Mouse (Mus musculus): ENCODE data around the gene Tnrc18. TPM values are rescaled to one million over a fixed set of nuclear protein-coding genes. Genes with fewer than 3 reads are reported as not detected.

Gene Tnrc18
- total RNA-seq, 2 experiments from 2014 or later, result 0.85 to 8.8 TPM

DNA sequence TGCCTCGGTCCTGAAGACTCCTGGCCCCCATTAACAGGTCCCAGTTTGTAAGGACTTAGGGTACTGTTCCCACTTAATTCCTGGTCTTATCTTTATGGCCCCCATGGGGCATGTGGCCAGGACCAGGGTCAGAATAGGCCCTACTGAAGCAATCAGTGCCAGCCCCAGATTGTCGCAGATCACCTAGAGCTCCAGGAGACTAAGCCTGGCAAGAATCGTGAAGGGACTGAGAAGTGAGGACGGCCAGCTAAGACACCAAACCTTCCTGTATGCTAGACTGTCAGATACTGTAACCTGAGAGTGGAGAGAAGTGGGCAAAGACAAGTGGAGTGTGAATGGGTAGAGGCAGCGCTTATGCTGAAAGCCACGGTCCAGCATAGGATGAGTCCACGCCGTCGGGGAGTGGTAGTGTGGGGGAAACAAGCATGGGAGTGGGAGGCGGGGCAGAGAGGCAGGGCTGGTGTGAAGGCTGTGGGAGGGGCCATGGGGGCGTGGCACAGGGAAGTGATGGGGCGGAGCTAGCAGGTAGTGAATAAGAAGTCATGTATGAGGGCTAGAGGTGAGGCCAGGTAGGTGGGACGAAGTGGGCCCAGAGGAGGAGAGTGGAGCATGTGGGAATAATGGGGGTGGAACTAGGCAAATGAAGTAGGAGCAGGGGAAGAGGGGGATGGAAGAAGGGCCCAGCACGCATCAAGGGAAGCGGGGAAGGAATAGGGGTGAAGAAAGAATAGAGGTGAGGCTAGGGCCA is 116.4 kb downstream of the Tnrc18 start:
- 0 out of 2 replicates have a peak, but pooled peaks have one; percentile 23 for ATAC-seq (replicated peaks; ENCODE audit: low FRiP score, low TSS enrichment, poor library complexity, severe bottlenecking)

- no peak for ATAC-seq (replicated peaks; ENCODE audit: low FRiP score, low TSS enrichment, poor library complexity, severe bottlenecking)
These were observed 119.7 kb downstream of the Tnrc18 start for GRCm38 (mm10) chr5:142697742-142698141.

DNA sequence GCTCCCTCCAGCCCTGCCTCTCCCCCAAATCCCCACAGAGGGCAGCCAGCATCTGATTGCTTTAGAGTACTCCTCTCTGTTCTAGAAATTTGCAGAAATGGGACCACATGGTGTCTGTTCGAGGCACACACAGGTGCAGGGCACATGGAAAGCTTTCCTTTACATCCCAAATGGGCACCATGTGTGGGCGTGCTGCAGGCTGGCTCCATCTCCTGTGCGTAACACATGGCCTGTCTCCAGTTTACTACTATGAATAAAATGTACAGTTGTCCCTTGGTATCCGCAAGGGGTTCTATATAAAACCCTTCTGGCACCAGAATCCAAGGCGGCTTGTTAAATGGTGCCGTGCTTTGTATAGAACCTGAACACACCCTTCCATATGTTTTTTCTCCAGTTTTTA is 120.6 kb downstream of the Tnrc18 start:
- no peak for ATAC-seq (replicated peaks; ENCODE audit: low FRiP score, low TSS enrichment, poor library complexity, severe bottlenecking)

DNA sequence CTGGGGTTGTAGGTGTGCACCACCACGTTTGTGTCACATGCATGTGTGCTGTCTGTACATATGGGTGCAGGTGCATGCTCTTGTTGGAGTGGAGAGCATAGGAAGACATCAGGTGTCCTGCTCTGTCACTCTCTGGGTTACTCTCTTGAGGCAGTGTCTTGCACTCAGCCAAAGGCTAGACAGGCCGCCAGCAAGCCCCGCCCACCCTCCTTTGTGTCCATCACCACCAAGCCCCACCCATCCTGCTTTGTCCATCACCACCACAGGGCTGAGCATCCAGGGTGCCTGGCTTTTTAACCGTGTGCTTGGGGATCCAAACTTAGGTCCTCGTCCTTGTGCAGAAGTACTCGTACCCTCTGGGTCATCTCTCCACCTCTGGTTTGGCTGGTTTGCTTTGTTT is 121.2 kb downstream of the Tnrc18 start:
- no peak for ATAC-seq (replicated peaks; ENCODE audit: low FRiP score, low TSS enrichment, poor library complexity, severe bottlenecking)

DNA sequence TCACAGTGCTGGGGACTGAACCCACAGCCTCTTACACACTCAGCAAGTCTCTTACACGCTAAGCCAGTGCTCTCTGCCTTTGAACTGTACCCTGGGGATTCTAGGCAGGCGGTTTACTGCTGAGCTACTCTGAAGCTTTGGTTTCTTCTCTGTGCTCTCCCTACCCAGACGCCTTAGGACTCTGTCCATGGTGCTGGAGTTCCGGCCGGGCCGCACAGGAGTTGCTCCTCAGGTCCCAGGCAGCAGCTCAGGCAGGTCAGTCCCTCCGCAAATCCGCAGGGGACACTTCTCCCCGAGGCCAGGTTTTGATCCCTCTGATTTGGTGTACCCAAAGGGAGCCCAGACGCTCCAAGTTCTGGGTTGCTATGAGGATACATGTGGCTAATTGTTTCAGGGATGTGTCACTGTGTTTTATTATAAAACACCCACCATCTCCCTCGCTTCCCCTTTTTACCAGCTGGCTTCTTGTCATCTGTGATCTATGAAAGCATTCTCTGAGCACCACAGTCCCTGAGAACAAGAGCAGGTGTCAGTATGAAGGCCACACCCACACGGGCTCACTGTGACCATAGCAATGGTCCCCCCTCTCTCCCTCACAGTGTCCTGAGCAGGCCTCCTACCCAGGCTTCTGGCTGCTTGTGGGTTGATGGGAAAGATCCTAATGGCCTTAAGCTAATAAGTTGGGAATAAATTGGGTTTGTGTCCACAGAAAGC is 122.7 kb downstream of the Tnrc18 start:
- peak; percentile 86 for ATAC-seq (replicated peaks; ENCODE audit: low FRiP score, low TSS enrichment, poor library complexity, severe bottlenecking)

- ATAC-seq (replicated peaks; ENCODE audit: low FRiP score, low TSS enrichment, poor library complexity, severe bottlenecking), result no peak
These were observed 123.6 kb downstream of the Tnrc18 start for GRCm38 (mm10) chr5:142693738-142694430.

GRCm38 (mm10) chr5:142692971-142693737 is 124.3 kb downstream of the Tnrc18 start:
- no peak; the same call in 1 of the 2 replicates for ATAC-seq (replicated peaks; ENCODE audit: low FRiP score, low TSS enrichment, poor library complexity, severe bottlenecking)

DNA sequence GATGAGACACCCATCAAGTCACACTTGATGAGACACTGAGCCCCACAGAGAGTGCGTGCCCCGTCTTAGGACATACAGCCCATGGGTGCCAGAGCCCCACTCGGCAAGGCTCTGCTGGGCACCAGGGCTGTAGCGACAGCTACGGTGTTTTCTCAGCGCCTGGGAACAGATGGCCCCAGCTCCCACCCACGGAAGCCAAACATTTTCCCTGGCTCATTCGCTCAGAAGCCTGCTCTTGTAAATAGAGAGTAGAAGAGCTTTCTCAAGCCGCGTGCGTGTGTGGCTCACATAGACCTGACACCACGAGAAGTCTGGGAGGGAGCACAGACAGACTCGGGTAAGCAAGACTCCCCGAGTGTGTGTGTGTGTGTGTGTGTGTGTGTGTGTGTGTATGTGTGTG is 125.2 kb downstream of the Tnrc18 start, which contains the start of gene Slc29a4:
Slc29a4 (plus strand) TSS at position 265 of the 400 bp plus-strand sequence.
- ATAC-seq (replicated peaks; ENCODE audit: low FRiP score, low TSS enrichment, poor library complexity, severe bottlenecking), result no peak

DNA sequence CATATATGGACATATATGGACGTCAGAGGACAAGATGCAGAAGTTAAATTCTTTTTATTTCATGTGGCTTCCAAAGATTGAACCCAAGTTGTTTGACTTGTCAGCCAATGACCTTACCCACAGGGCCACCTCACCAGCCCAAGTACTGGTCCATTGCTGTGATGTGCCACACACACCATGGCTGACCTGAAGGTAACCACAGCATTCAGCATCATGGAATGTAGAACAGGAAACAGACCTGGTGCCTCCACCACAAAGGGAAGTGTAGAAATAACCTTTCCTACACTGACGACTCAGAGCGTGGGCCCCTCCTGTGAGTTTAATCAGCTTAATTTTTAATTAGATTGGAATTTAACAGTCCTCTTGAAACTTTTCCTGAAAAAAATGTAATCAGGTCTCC is 127.1 kb downstream of the Tnrc18 start:
- no peak for ATAC-seq (replicated peaks; ENCODE audit: low FRiP score, low TSS enrichment, poor library complexity, severe bottlenecking)

- no peak for ATAC-seq (replicated peaks; ENCODE audit: low FRiP score, low TSS enrichment, poor library complexity, severe bottlenecking)
These were observed 128.6 kb downstream of the Tnrc18 start for GRCm38 (mm10) chr5:142688866-142689265.

- ATAC-seq (replicated peaks; ENCODE audit: low FRiP score, low TSS enrichment, poor library complexity, severe bottlenecking), result no peak
These were observed 134.9 kb downstream of the Tnrc18 start for GRCm38 (mm10) chr5:142682529-142682928.

GRCm38 (mm10) chr5:142681911-142682310 is 135.6 kb downstream of the Tnrc18 start:
- no peak for ATAC-seq (replicated peaks; ENCODE audit: low FRiP score, low TSS enrichment, poor library complexity, severe bottlenecking)

- ATAC-seq (replicated peaks; ENCODE audit: low FRiP score, low TSS enrichment, poor library complexity, severe bottlenecking), result no peak
These were observed 138.4 kb downstream of the Tnrc18 start for GRCm38 (mm10) chr5:142679065-142679464.

GRCm38 (mm10) chr5:142678141-142678571 is 139.3 kb downstream of the Tnrc18 start:
- 0 out of 2 replicates have a peak, but pooled peaks have one; percentile 11 for ATAC-seq (replicated peaks; ENCODE audit: low FRiP score, low TSS enrichment, poor library complexity, severe bottlenecking)

Other genes starting within 250 kb of the Tnrc18 start
- gene Mmd2, start 208.9 kb downstream of the Tnrc18 start, total RNA-seq (2014; fragmentation: Nextera tagmentation), result not detected in 2 replicates
- gene Mmd2, start 208.9 kb downstream of the Tnrc18 start, total RNA-seq (2017), result not detected in 2 replicates
- gene Wipi2, start 190.0 kb downstream of the Tnrc18 start, total RNA-seq (2014; fragmentation: Nextera tagmentation), result 33.6 and 35.8 TPM in 2 replicates
- gene Wipi2, start 190.0 kb downstream of the Tnrc18 start, total RNA-seq (2017), result 35.2 and 40.8 TPM in 2 replicates
- gene Slc29a4, start 125.2 kb downstream of the Tnrc18 start, total RNA-seq (2014; fragmentation: Nextera tagmentation), result not detected in 2 replicates
- not detected in 2 replicates for gene Slc29a4, start 125.2 kb downstream of the Tnrc18 start, total RNA-seq (2017)
- 7.7 and 7.8 TPM in 2 replicates for gene Fbxl18, start 77.8 kb upstream of the Tnrc18 start, total RNA-seq (2014; fragmentation: Nextera tagmentation)
- 1.4 and 3.9 TPM in 2 replicates for gene Fbxl18, start 77.8 kb upstream of the Tnrc18 start, total RNA-seq (2017)
- gene Actb, start 89.1 kb upstream of the Tnrc18 start, total RNA-seq (2014; fragmentation: Nextera tagmentation), result 1,959 and 3,523 TPM in 2 replicates
- 1,717 and 2,932 TPM in 2 replicates for gene Actb, start 89.1 kb upstream of the Tnrc18 start, total RNA-seq (2017)
- gene Fscn1, start 142.7 kb upstream of the Tnrc18 start, total RNA-seq (2014; fragmentation: Nextera tagmentation), result 0.17 TPM in 1 of 2 replicates, not detected in the other
- gene Fscn1, start 142.7 kb upstream of the Tnrc18 start, total RNA-seq (2017), result 0.11 TPM in 1 of 2 replicates, not detected in the other

Measured in megakaryocyte-erythroid progenitor cell, adult 5-6 weeks (primary cell).